Mouse (Mus musculus) C2C12 (cell line): ENCODE measurements around the gene Gna13.

Experiments used
- CEBPB ChIP-seq: IDR thresholded peaks from one replicate; pipeline ENCODE4 v1.6.1; 2011; ENCODE audit warnings: low read depth, mild to moderate bottlenecking, control low read depth, moderate library complexity
- CTCF ChIP-seq: IDR thresholded peaks from one replicate; pipeline ENCODE4 v1.5.1; 2011; ENCODE audit not compliant: control insufficient read depth, insufficient read depth, insufficient read length
- FOSL1 ChIP-seq: IDR thresholded peaks from one replicate; pipeline ENCODE4 v1.8.0; 2011; ENCODE audit warnings: mild to moderate bottlenecking, low read length; ENCODE audit not compliant: poor library complexity, insufficient read depth, severe bottlenecking
- MAX ChIP-seq: IDR thresholded peaks from one replicate; pipeline ENCODE4 v1.6.1; 2011; ENCODE audit warnings: mild to moderate bottlenecking, control low read depth
- MYOD1 ChIP-seq: IDR thresholded peaks from one replicate; pipeline ENCODE4 v1.6.1; 2011; ENCODE audit warnings: low read depth; ENCODE audit not compliant: control insufficient read depth, insufficient read length
- MYOG ChIP-seq: IDR thresholded peaks from one replicate; pipeline ENCODE4 v1.6.1; 2011; ENCODE audit not compliant: control insufficient read depth, insufficient read length; ENCODE audit errors: extremely low read depth
- USF1 ChIP-seq: IDR thresholded peaks from one replicate; pipeline ENCODE4 v1.6.1; 2011; ENCODE audit warnings: low read depth, mild to moderate bottlenecking, control low read depth, moderate library complexity

GRCm38 (mm10) chr11:109419461-109419860 lies 56.8 kb downstream of the Gna13 start:
- TF ChIP-seq CTCF (no peak), USF1 (no peak), MAX (no peak), MYOD1 (no peak), CEBPB (no peak), MYOG (no peak), FOSL1 (no peak)
